Comparison of ENCODE assay signal across 28 mouse cellular contexts in the genomic region with DNA sequence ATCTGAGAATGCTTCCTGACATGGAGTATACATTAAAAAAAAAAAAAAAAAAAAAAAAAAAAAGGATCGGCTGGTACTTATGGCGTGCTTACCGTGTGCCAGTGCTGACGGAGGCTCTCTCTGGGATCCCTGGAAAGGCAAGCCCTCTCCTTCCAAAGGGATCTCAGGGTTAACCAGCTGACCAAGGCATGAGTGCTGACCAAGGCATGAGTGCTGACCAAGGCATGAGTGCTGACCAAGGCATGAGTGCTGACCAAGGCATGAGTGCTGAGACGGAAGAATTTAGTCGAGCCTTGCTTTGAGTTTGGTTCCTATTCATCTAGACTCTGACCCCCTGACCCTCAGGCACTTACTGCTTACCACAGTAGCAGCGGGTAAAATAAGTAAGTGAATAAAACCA. TPM values are rescaled to one million over a fixed set of nuclear protein-coding genes. Genes with fewer than 3 reads are reported as not detected.
DNase-seq lines count a peak whose midpoint lies in the region; ATAC-seq and TF ChIP-seq lines count a peak whose summit lies in the region.
"Had no signal": no experiment of that assay in that cellular context is flagged by ENCODE, and none has a peak within 500 bp of the region (broad histone marks: within the 10 kb centered on the region; RNA-seq: fewer than 3 reads in every experiment).

No protein-coding gene starts in this region.

- no peak overlapping the region for H3K27ac ChIP-seq in kidney, postnatal 0 days
- H3K27ac ChIP-seq in kidney, embryonic 16.5 days (ENCODE audit: low read length) = no peak overlapping the region
- no peak overlapping the region for H3K27ac ChIP-seq in lung, embryonic 14.5 days (ENCODE audit: low read depth)
- no peak overlapping the region for H3K27ac ChIP-seq in forebrain, embryonic 10.5 days
- H3K27ac ChIP-seq: embryonic facial prominence, embryonic 10.5 days; embryonic facial prominence, embryonic 12.5 days had no signal

- H3K9me3 ChIP-seq in kidney, postnatal 0 days (replicated peaks; ENCODE audit: low read length) = no peaks in the 10 kb centered on the region
- no peaks in the 10 kb centered on the region for H3K9me3 ChIP-seq in kidney, embryonic 16.5 days (ENCODE audit: low read length)
- H3K9me3 ChIP-seq in lung, embryonic 14.5 days (ENCODE audit: low read depth, low read length) = no peaks in the 10 kb centered on the region
- H3K9me3 ChIP-seq in forebrain, embryonic 10.5 days = no peaks in the 10 kb centered on the region
- H3K9me3 ChIP-seq: embryonic facial prominence, embryonic 10.5 days; embryonic facial prominence, embryonic 12.5 days; forebrain, embryonic 12.5 days had no signal

- no peaks in the 10 kb centered on the region for H3K36me3 ChIP-seq in kidney, postnatal 0 days (ENCODE audit: insufficient read depth, low read length)
- no peaks in the 10 kb centered on the region for H3K36me3 ChIP-seq in kidney, embryonic 16.5 days (ENCODE audit: insufficient read depth, low read length)
- no peaks in the 10 kb centered on the region for H3K36me3 ChIP-seq in lung, embryonic 14.5 days (ENCODE audit: insufficient read depth)
- H3K36me3 ChIP-seq in forebrain, embryonic 10.5 days (replicated peaks) = no peaks in the 10 kb centered on the region
- H3K36me3 ChIP-seq: embryonic facial prominence, embryonic 10.5 days; embryonic facial prominence, embryonic 12.5 days; forebrain, embryonic 12.5 days; G1E had no signal

- no peak overlapping the region for H3K4me3 ChIP-seq in kidney, postnatal 0 days (replicated peaks; ENCODE audit: low read depth, low read length)
- H3K4me3 ChIP-seq in kidney, embryonic 16.5 days (ENCODE audit: low read length) = no peak overlapping the region
- no peak overlapping the region for H3K4me3 ChIP-seq in lung, embryonic 14.5 days (ENCODE audit: low read depth, low read length)
- H3K4me3 ChIP-seq in forebrain, embryonic 10.5 days = no peak overlapping the region

- DNase-seq in kidney, postnatal 0 days (ENCODE audit: low spot score) = no peak
- no peak for DNase-seq in lung, embryonic 14.5 days
- DNase-seq in lung, postnatal 4 days = no peak
- DNase-seq in left cerebral cortex, adult 18-20 months (ENCODE audit: low spot score in 2 of 2) = no peak
- no peak for DNase-seq in forebrain, embryonic 10.5 days (ENCODE audit: extremely low spot score, low spot score)
- DNase-seq: adrenal gland, adult 8-10 months; adrenal gland, postnatal 14 days; adrenal gland, postnatal 36 days; cerebellum, adult 11-12 months; cerebellum, adult 2 months; cerebellum, adult 9-10 months; cerebellum, postnatal 10 days; cerebellum, postnatal 25 days had no signal

- H3K27me3 ChIP-seq in kidney, postnatal 0 days (ENCODE audit: insufficient read depth, low read length) = no peaks in the 10 kb centered on the region
- H3K27me3 ChIP-seq in kidney, embryonic 16.5 days (ENCODE audit: insufficient read depth, low read length) = no peaks in the 10 kb centered on the region
- H3K27me3 ChIP-seq in lung, embryonic 14.5 days (ENCODE audit: insufficient read depth, low read length) = no peaks in the 10 kb centered on the region
- H3K27me3 ChIP-seq in forebrain, embryonic 10.5 days (ENCODE audit: poor library complexity, severe bottlenecking) = peaks cover 51% of the 10 kb centered on the region
- H3K27me3 ChIP-seq: embryonic facial prominence, embryonic 12.5 days; Patski had no signal

- H3K4me2 ChIP-seq in kidney, postnatal 0 days (ENCODE audit: low read length) = no peak overlapping the region
- no peak overlapping the region for H3K4me2 ChIP-seq in kidney, embryonic 16.5 days (replicated peaks; ENCODE audit: low read depth, low read length)
- no peak overlapping the region for H3K4me2 ChIP-seq in lung, embryonic 14.5 days

- no peak overlapping the region for H3K9ac ChIP-seq in kidney, postnatal 0 days (ENCODE audit: low read depth, low read length)
- no peak overlapping the region for H3K9ac ChIP-seq in kidney, embryonic 16.5 days (replicated peaks; ENCODE audit: low read length)
- no peak overlapping the region for H3K9ac ChIP-seq in lung, embryonic 14.5 days
- H3K9ac ChIP-seq: embryonic facial prominence, embryonic 12.5 days had no signal

- peak; percentile 38; the same call in 1 of the 2 replicates for ATAC-seq in kidney, postnatal 0 days (replicated peaks; ENCODE audit: low FRiP score, low read depth)
- ATAC-seq in kidney, embryonic 16.5 days (ENCODE audit: low FRiP score, low TSS enrichment) = no peak
- peak; percentile 8; the same call in 1 of the 2 replicates for ATAC-seq in lung, embryonic 14.5 days (ENCODE audit: insufficient read depth)
- ATAC-seq in megakaryocyte-erythroid progenitor cell, adult 5-6 weeks (replicated peaks; ENCODE audit: low FRiP score, low TSS enrichment, poor library complexity, severe bottlenecking) = 0 out of 2 replicates have a peak, but pooled peaks have one; percentile 30
- ATAC-seq: activated CD4-positive, CD25-positive, alpha-beta regulatory T cell, adult 4 months had no signal

- no peak for TF ChIP-seq CTCF in kidney, postnatal 0 days (IDR thresholded peaks at IDR 0.05; ENCODE audit: low read depth)
- no peak for TF ChIP-seq CTCF in lung, embryonic 14.5 days (IDR thresholded peaks at IDR 0.05; ENCODE audit: low read depth)

- WGBS in kidney, postnatal 0 days = 72% methylated on average over 7 of the region's 7 CpGs
- WGBS in kidney, embryonic 16.5 days = 76% methylated on average over 7 of the region's 7 CpGs
- 44% methylated on average over 7 of the region's 7 CpGs for WGBS in lung, embryonic 14.5 days
- 60% methylated on average over 7 of the region's 7 CpGs for WGBS in forebrain, embryonic 10.5 days

- 0 out of 2 replicates have a peak, but pooled peaks cover 3% of the 10 kb centered on the region for H3K4me1 ChIP-seq in kidney, postnatal 0 days (replicated peaks; ENCODE audit: insufficient read depth, low read length)
- peaks cover 6% of the 10 kb centered on the region for H3K4me1 ChIP-seq in kidney, embryonic 16.5 days (ENCODE audit: insufficient read depth, low read length)
- H3K4me1 ChIP-seq in lung, embryonic 14.5 days (ENCODE audit: insufficient read depth) = no peaks in the 10 kb centered on the region
- peaks cover 19% of the 10 kb centered on the region for H3K4me1 ChIP-seq in forebrain, embryonic 10.5 days

RNA-seq across cellular contexts. Expression of gene Atp6v1e2, which starts 9.0 kb away (rescaled TPM):
- polyA plus RNA-seq in kidney, postnatal 0 days (2015; fragmentation: Nextera tagmentation; extraction: Ambion mirVana) = 0.14 TPM in 1 of 2 replicates, not detected in the other
- not detected in 2 replicates for polyA plus RNA-seq in kidney, embryonic 16.5 days (2015; fragmentation: Nextera tagmentation; extraction: Ambion mirVana)
- not detected in 2 replicates for polyA plus RNA-seq in lung, embryonic 14.5 days (2014; fragmentation: Nextera tagmentation; extraction: Ambion mirVana)
- not detected in 2 replicates for total RNA-seq in megakaryocyte-erythroid progenitor cell, adult 5-6 weeks (2014; fragmentation: Nextera tagmentation)
- not detected in 2 replicates for total RNA-seq in megakaryocyte-erythroid progenitor cell, adult 5-6 weeks (2017)
- not detected for total RNA-seq in left cerebral cortex, adult 18-20 months (2021)
- not detected in 2 replicates for polyA plus RNA-seq in forebrain, embryonic 10.5 days (2016; fragmentation: Nextera tagmentation; extraction: Ambion mirVana)
- total RNA-seq: adrenal gland, adult 18-20 months; adrenal gland, adult 8-10 months; adrenal gland, postnatal 14 days; adrenal gland, postnatal 36 days; CH12.LX; G1E had no signal
- polyA plus RNA-seq: activated CD4-positive, CD25-positive, alpha-beta regulatory T cell, adult 4 months; CD4-positive, CD25-positive, alpha-beta regulatory T cell, adult 4 months; cerebellum, adult 2 months; cortical plate, adult 2 months; embryonic facial prominence, embryonic 10.5 days; embryonic facial prominence, embryonic 12.5 days; embryonic facial prominence, embryonic 14.5 days; forebrain, embryonic 12.5 days; forebrain, embryonic 14.5 days; forebrain, embryonic 16.5 days; G1E; Patski had no signal

RNA-seq across cellular contexts. Expression of gene Tmem247, which starts 21.5 kb away (rescaled TPM):
- not detected in 2 replicates for polyA plus RNA-seq in kidney, postnatal 0 days (2015; fragmentation: Nextera tagmentation; extraction: Ambion mirVana)
- not detected in 2 replicates for polyA plus RNA-seq in kidney, embryonic 16.5 days (2015; fragmentation: Nextera tagmentation; extraction: Ambion mirVana)
- polyA plus RNA-seq in lung, embryonic 14.5 days (2014; fragmentation: Nextera tagmentation; extraction: Ambion mirVana) = not detected in 2 replicates
- not detected in 2 replicates for total RNA-seq in megakaryocyte-erythroid progenitor cell, adult 5-6 weeks (2014; fragmentation: Nextera tagmentation)
- not detected in 2 replicates for total RNA-seq in megakaryocyte-erythroid progenitor cell, adult 5-6 weeks (2017)
- total RNA-seq in left cerebral cortex, adult 18-20 months (2021) = not detected
- not detected in 2 replicates for polyA plus RNA-seq in forebrain, embryonic 10.5 days (2016; fragmentation: Nextera tagmentation; extraction: Ambion mirVana)
- total RNA-seq: adrenal gland, adult 18-20 months; adrenal gland, adult 8-10 months; adrenal gland, postnatal 14 days; adrenal gland, postnatal 36 days; CH12.LX; G1E had no signal
- polyA plus RNA-seq: activated CD4-positive, CD25-positive, alpha-beta regulatory T cell, adult 4 months; CD4-positive, CD25-positive, alpha-beta regulatory T cell, adult 4 months; cerebellum, adult 2 months; cortical plate, adult 2 months; embryonic facial prominence, embryonic 10.5 days; embryonic facial prominence, embryonic 12.5 days; embryonic facial prominence, embryonic 14.5 days; forebrain, embryonic 12.5 days; forebrain, embryonic 14.5 days; forebrain, embryonic 16.5 days; G1E; Patski had no signal

RNA-seq across cellular contexts. Expression of gene Rhoq, which starts 24.2 kb away (rescaled TPM):
- polyA plus RNA-seq in kidney, postnatal 0 days (2015; fragmentation: Nextera tagmentation; extraction: Ambion mirVana) = 12.7 and 13.0 TPM in 2 replicates
- polyA plus RNA-seq in kidney, embryonic 16.5 days (2015; fragmentation: Nextera tagmentation; extraction: Ambion mirVana) = 12.9 and 14.0 TPM in 2 replicates
- polyA plus RNA-seq in lung, embryonic 14.5 days (2014; fragmentation: Nextera tagmentation; extraction: Ambion mirVana) = 17.6 and 19.4 TPM in 2 replicates
- total RNA-seq in megakaryocyte-erythroid progenitor cell, adult 5-6 weeks (2014; fragmentation: Nextera tagmentation) = 0.13 and 2.8 TPM in 2 replicates
- total RNA-seq in megakaryocyte-erythroid progenitor cell, adult 5-6 weeks (2017) = 1.5 and 2.9 TPM in 2 replicates
- total RNA-seq in left cerebral cortex, adult 18-20 months (2021) = 10 to 100 TPM; 37.8 to 46.2 TPM
- polyA plus RNA-seq in forebrain, embryonic 10.5 days (2016; fragmentation: Nextera tagmentation; extraction: Ambion mirVana) = 8.1 and 8.2 TPM in 2 replicates
